Mouse (Mus musculus) G1E-ER4 (cell line): ENCODE measurements around the gene Hoxc11. TPM values are rescaled to one million over a fixed set of nuclear protein-coding genes. Genes with fewer than 3 reads are reported as not detected.

Source experiments
- GATA1 ChIP-seq: IDR thresholded peaks from one replicate; pipeline ENCODE4 v1.8.0; 2012; ENCODE audit warnings: low read length, inconsistent platforms
- polyA plus RNA-seq: library from polyadenylated mRNA; stranded (reverse); fragments of >175 nt; gene quantifications from 2 replicates; pipeline ENCODE4 v1.2.3, GENCODE M21; 2012

Gene Hoxc11
- polyA plus RNA-seq, 1 experiment, result not detected

DNA sequence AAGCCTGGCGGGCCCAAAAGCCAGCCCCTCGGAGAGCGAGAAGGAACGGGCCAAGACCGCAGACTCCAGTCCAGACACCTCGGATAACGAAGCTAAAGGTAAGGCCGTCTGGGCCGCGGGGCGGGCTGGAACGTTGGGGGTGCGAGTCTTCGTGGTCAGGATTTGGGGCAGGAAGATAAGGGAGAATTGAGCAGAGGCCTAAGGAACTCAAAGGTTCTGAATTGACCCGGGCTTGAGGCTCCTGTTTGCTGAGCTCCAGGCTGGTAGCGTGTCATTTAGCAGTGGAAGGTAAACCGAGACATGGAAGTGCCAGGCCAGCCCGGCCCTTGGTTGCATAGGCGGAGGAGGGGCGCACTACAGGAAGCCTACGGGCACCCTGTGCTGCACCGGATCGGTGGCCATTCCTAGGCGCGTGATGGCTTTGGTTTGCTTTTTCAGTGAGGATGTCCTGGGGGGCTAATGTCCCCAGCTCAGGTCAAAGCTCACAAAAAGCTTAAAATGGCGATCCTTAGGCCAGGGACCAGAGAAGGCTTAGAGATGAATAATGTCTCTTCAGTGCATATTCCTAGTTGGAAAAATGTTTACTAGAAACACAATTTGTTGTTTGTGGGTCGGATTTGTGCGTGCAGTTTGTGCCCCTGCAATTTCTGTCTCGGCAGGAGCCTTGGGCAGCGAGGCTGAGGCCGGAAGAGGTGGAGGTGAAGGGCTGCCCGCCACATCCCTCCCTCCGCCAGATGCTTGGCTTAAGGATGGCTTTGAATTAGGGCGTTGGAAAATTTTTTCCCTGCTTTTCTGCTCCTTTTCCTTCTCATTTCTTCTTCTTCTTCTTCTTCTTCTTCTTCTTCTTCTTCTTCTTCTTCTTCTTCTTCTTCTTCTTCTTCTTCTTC, 13.5 kb downstream of the Hoxc11 start:
- no peak for TF ChIP-seq GATA1

DNA sequence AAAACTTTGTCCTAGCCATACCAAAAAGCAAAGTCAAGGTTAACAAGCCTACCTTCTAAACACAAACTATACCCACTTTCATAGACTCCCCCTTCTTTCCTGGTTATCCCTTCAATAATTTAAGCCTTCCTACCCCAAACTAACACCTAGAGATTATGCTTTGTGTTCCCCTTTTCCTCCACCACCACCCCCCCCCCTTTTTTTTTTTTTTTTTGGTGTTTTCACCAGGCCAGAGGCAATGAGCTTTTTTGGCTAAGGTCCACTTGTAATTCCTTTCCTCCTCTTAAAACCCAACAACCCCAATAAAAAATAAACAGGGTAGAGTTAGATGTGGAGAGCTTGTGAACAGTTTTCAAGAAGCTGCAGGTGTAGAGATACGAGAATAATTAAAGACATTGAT, 15.1 kb downstream of the Hoxc11 start:
- no peak for TF ChIP-seq GATA1

DNA sequence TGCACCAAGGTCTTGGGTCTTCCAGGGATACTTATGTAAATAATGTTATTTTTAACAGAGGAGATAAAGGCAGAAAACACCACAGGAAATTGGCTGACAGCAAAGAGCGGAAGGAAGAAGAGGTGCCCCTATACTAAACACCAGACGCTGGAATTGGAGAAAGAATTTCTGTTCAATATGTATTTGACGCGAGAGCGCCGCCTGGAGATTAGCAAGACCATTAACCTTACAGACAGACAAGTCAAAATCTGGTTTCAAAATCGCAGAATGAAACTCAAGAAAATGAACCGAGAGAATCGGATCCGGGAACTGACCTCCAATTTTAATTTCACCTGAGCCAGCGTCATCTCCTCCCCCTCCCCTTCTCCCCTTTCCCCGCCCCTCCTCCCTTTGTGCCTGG, 16.5 kb downstream of the Hoxc11 start:
- TF ChIP-seq GATA1, result no peak

DNA sequence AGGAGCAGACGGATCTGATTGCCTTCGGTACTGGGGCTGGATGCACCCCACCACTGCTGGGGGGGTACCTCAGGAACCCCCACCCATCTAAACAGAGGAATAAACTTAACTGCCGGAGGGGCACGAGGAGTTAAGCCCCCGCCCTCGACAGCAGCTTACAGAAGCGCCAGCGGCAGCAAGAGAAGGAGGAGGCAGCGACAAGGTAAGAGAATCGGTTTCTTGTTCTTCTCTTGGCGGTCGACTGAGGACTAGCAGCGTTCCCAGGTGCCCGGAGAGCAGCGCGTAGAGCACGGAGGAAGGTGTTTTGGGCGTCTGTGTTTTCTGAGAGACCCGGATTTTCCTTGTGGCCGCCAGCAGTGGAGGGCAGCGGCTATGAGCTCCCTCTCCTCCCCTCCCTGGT, 18.0 kb downstream of the Hoxc11 start:
- TF ChIP-seq GATA1, result no peak

DNA sequence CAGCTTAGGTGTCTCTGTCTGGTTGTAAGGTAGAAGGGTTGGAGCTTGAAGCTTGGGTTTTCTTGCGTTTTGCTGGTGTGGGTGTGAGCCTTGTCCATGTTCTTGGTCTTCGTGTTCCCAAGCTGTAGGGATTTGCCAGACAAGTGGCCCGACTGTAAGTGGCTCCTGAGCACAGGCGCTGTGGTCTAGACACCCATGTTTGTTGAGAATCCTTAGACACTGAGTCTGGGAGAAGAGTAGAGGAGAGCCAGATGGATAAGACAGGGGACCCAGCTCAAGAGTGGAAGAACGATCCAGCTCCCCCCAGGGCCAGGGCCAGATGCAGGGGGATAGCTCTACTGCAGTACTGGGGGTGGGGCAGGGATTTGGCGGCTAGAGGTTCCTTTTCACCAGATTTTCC, 18.5 kb downstream of the Hoxc11 start:
- TF ChIP-seq GATA1, result no peak

DNA sequence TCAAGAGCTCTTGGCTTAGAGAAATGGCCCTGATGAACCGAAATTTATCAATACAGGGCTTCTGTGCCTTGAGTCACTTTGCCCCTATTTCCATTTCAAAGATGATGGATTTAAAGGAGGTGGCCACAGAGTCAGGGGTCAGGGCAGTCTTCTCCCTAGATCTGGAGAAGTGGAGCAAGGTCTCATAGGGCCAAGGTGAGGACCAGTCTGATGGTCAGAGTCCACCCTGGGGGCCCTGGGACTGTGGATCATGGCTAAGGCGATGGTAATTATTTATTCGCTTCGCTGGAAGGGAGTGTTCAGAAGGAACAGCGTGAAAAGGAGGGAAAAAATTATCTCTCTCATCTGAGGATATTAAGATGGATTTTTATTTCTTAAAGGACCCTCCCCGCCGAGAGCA, 20.8 kb downstream of the Hoxc11 start:
- no peak for TF ChIP-seq GATA1

DNA sequence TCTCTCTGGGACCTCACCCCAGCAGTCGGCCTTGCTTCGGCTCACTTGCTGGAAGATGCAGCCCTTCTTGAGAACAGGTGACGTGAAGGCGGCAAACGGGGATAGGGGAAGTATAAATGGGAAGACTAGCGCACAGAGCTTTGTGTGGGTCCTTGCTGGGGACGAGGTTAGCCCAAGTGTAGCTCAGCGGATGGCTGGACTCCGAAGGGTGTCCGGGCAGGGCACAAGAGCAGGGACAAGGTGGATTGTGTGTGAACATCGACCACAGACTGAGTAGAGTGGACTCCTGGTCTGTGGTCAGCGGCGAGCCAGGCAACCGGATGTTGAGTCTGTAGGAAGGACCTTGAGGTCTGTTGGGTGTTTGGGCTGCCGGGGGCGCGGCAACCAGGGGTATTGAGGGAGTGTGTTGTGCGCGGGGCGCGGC, 21.5 kb downstream of the Hoxc11 start:
- no peak for TF ChIP-seq GATA1

DNA sequence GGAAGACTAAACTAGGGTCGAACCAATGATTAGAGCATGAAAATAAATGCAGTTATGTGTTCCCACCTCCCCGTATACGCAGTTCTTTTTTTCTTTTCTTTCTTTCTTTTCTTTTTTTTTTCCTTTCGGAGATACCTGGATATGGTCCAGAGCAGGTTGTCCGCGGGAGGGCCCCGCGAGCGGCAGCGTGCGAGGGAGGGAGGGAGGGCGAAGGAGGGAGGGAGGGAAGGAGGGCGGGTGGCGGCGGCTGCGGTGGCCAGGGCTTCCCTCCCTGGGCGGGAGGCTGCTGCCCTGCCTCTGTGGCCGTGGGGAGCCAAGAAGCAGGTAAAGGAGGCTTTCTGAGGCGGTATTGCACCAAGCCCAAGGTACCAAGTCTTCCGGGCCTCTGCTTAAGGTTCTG, 21.9 kb downstream of the Hoxc11 start, which contains the start of gene Hoxc9:
TSS of gene Hoxc9 (plus strand) at position 269 of the 400 bp plus-strand sequence.
- TF ChIP-seq GATA1, result no peak

DNA sequence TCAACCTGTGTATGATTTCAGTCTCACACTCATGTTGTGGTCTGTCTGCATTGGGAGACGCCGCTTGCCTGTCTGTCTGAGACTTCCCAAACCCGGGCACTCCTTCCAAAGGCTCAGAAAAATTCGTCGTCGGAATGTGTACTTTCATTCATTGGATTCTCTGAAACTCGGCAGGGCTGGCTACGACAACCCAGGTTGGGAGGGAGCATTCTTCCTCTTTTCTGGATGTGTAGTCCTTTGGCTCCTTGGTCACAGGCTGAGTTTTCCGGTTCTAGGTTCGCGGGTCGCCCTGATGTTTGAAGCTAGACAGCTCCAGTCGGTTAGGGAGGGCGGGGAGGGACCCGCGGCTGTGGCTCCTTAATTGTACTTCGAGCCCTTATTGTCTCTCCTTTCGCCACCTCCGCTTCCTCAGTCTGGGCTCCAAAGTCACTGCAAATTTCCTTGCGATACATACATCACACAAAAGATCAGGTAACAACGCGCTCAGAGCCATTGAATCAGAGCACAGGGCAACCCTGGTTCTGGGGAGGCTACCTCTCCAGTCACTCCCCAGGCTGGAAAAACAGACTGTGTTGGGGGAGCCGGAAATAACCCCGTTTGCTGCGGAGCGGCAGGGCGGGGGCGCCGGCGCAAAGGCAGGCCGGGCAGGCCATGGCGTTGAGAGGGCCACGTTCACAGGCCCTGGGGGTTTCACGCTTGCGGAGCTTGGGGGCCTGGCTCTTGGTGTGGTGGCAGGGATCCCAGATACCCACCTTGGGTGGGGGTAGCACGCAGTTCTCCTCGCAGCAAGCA, 22.6 kb downstream of the Hoxc11 start:
- TF ChIP-seq GATA1, result no peak

DNA sequence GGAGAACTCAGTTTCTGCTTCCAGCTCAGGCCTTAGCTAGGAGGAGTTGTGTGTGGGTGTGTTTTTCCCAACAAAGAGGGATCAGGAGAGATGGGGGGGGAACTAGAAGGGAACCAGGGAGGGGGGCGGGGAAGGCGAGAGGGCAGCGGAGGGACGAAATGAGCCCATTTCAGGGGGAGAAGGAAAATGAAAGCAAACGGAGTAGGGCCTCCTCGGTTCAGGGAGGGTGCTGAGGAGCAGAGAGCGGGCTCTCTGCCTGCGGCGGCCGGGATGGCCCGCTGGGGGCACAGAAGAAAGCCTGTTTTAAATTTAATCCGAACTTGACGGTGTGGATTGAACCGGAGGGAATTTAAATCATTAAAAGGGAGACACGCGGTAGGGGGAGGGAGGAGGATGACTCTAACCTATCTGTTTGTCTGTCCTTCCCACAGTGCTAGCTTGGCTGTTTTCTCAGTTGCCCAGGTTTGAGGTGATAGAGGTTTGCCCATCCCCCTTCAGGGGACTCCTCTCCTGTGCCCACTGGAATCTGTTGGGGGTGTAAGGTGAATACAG, 23.3 kb downstream of the Hoxc11 start:
- TF ChIP-seq GATA1, result no peak

DNA sequence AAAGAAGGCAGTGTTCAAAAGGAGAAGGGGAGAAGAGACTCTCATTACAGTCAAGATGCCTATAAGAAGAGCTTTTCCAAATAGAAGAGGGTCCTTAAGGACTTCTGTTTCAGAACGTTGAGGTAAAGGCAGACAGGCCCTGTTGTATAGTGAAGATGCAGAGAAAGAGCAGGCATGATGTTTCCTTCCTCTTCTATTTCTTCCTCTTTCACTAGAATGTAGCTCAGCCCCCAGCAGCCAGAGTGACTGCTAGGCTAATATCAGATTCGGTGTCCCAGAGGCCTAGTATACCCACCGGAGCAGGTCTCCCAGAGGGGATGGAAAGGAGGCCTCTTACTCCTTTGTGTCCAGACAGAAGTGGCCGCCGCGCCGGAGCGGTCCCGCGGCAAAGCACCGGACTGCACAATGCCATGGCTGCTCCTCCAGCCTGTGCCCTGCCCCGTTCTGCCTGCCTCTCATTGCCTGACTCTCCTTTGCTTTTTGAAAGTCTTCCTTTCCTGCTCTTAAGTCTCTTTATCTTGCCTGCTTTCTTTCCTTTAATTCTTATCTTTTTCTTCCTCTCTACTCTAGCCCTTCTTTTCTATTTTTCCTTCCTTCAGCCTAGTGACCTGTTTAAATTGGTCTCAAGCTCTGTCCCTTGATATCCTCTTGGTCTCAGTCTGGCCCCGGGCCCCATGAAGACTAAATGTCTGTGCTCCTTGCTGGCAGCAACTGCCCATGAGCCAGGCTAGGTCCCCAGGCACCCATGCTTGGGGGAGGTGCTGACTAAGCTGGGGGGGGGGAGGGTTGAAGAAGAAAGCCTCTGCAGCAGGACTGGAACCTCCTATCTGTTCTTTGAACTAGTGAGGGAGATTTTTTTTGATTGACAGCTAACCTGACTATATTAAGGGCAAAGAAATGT, 24.6 kb downstream of the Hoxc11 start:
- TF ChIP-seq GATA1, result no peak

DNA sequence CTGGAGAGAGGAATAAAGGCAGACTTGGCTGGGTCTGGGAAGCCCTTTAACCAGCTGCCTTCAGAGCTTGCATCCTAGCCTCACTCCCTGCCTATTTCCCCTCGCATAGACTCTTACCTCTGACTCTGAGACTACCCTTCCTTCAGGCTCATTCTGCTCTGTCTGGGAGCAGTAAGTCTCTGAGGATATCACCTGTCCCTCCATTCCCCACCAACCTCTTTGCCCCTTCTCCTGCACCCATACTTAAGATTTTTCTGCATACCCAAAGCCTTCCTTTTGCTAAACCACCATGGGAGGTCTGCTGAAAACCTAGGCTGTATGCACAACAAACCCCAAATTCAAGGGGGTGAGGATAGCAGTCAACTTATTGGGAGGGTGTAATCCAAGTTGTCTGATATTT, 25.7 kb downstream of the Hoxc11 start:
- no peak for TF ChIP-seq GATA1

DNA sequence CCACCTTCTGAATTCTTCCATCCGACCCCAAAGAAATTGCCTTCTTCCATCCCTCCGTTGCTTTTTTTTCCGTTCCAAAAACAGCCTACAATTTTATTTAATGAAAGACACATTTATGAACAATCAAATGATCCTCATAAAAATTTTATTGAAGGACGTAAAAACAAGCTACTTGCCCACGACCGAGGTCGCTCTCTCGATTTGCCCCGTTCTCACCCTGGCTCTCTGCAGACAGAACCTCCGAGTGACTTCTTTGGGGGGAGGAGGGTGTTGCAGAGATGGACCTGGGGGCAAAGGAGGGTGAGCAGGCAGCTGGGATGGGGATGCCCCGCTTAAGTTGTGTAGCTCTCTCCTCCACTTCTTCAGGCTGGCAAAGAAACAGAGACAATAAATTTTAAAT, 26.1 kb downstream of the Hoxc11 start:
- TF ChIP-seq GATA1, result no peak

DNA sequence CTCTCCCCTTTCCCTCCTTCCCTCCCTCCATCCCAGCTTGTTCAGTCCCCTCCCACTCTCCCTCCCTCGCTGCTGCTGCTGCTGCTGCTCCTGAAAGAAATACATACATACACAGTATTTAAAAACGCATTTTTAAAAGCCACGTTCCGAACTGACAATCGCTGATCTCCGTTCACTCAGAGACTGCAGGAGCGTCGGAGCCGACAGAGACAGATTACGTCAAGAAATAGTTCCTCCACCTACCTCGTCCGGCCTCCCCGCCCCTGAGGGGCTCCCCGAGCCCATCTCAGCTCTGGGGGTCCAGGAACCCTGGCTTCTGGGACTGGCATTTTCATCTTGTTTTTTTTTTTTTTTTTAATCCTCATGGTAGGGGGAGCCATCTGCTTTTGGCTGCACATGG, 26.7 kb downstream of the Hoxc11 start:
- no peak for TF ChIP-seq GATA1

DNA sequence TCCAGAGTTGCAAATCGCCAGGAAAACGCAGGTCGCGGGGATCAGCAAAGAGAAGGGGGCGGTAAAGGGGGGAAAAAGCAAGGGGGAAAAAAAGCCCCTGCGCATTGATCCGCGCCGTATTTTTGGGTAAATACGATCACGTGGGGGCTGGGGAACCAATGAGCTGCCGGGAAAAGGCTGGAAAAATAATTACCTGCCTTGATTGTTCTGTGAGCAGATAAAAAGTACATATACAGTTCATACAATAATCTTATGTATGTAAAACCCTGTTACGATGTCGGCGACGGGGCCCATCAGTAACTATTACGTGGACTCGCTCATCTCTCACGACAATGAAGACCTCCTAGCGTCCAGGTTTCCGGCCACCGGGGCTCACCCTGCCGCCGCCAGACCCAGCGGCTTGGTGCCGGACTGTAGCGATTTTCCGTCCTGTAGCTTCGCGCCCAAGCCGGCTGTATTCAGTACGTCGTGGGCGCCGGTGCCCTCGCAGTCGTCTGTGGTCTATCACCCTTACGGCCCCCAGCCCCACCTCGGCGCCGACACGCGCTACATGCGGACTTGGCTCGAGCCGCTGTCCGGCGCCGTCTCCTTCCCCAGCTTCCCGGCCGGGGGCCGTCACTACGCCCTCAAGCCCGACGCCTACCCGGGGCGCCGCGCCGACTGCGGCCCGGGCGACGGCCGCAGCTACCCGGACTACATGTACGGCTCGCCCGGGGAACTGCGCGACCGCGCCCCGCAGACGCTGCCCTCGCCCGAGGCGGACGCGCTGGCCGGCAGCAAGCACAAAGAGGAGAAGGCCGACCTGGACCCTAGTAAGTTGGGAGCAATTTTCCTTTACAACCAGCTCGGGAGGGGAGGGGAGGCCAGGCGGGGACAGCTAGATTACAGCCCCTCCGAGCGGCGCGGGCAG, 27.4 kb downstream of the Hoxc11 start:
- no peak for TF ChIP-seq GATA1
